Mouse (Mus musculus): ENCODE results near the gene Stat5b. TPM values are rescaled to one million over a fixed set of nuclear protein-coding genes. Genes with fewer than 3 reads are reported as not detected.
"Not testable (repeated sequence)": the region's sequence is repeated elsewhere in the genome, so short reads cannot be mapped to it uniquely, and the experiment has no call there.

The Stat5b gene
- total and polyA plus RNA-seq, 2 experiments from 2014 or later: 23.3 to 48.2 TPM

- no peak overlapping the region for H3K4me3 ChIP-seq (ENCODE audit: low read depth, low read length)
- no peak overlapping the region for H3K9ac ChIP-seq (replicated peaks; ENCODE audit: low read depth, low read length)
- H3K9me3 ChIP-seq (replicated peaks; ENCODE audit: control insufficient read depth, low read length): no peaks in the 10 kb centered on the region
- H3K36me3 ChIP-seq (replicated peaks; ENCODE audit: control insufficient read depth, insufficient read depth, low read length): peaks cover 73% of the 10 kb centered on the region
- 74% methylated on average over 5 of the region's 5 CpGs for WGBS
- H3K27ac ChIP-seq (ENCODE audit: low read depth): no peak overlapping the region
- no peak for TF ChIP-seq EP300 (IDR thresholded peaks at IDR 0.05; ENCODE audit: low read depth)
- TF ChIP-seq CTCF (IDR thresholded peaks at IDR 0.05; ENCODE audit: low read depth): no peak
- ATAC-seq (ENCODE audit: insufficient read depth, low read depth) (no peak), DNase-seq (ENCODE audit: low spot score) (no peak)
- no peak overlapping the region for H3K4me2 ChIP-seq (ENCODE audit: low read depth, low read length)
- H3K27me3 ChIP-seq (ENCODE audit: control insufficient read depth, insufficient read depth, low read length): no peaks in the 10 kb centered on the region
- H3K4me1 ChIP-seq (ENCODE audit: control insufficient read depth, insufficient read depth): no peaks in the 10 kb centered on the region
These were observed 51.1 kb downstream of the Stat5b start for GRCm38 (mm10) chr11:100799426-100799825.

- no peaks in the 10 kb centered on the region for H3K9me3 ChIP-seq (replicated peaks; ENCODE audit: control insufficient read depth, low read length)
- H3K4me1 ChIP-seq (ENCODE audit: control insufficient read depth, insufficient read depth): no peaks in the 10 kb centered on the region
- ATAC-seq (ENCODE audit: insufficient read depth, low read depth) (no peak), DNase-seq (ENCODE audit: low spot score) (no peak)
- TF ChIP-seq EP300 (IDR thresholded peaks at IDR 0.05; ENCODE audit: low read depth) (no peak), CTCF (IDR thresholded peaks at IDR 0.05; ENCODE audit: low read depth) (no peak)
- H3K27me3 ChIP-seq (ENCODE audit: control insufficient read depth, insufficient read depth, low read length): no peaks in the 10 kb centered on the region
- H3K36me3 ChIP-seq (replicated peaks; ENCODE audit: control insufficient read depth, insufficient read depth, low read length): peaks cover 52% of the 10 kb centered on the region
- no peak overlapping the region for H3K27ac ChIP-seq (ENCODE audit: low read depth)
- WGBS: 75% methylated on average over 8 of the region's 8 CpGs
- H3K9ac ChIP-seq (replicated peaks; ENCODE audit: low read depth, low read length): no peak overlapping the region
- no peak overlapping the region for H3K4me2 ChIP-seq (ENCODE audit: low read depth, low read length)
- no peak overlapping the region for H3K4me3 ChIP-seq (ENCODE audit: low read depth, low read length)
These were observed 53.9 kb downstream of the Stat5b start for GRCm38 (mm10) chr11:100796585-100796984.

- Histone ChIP-seq H3K9me3 (replicated peaks; ENCODE audit: control insufficient read depth, low read length) (no peaks in the 10 kb centered on the region), H3K9ac (replicated peaks; ENCODE audit: low read depth, low read length) (no peak overlapping the region), H3K4me2 (ENCODE audit: low read depth, low read length) (no peak overlapping the region), H3K36me3 (replicated peaks; ENCODE audit: control insufficient read depth, insufficient read depth, low read length) (peaks cover 42% of the 10 kb centered on the region), H3K4me3 (ENCODE audit: low read depth, low read length) (no peak overlapping the region), H3K27ac (ENCODE audit: low read depth) (no peak overlapping the region), H3K4me1 (ENCODE audit: control insufficient read depth, insufficient read depth) (no peaks in the 10 kb centered on the region), H3K27me3 (ENCODE audit: control insufficient read depth, insufficient read depth, low read length) (no peaks in the 10 kb centered on the region)
- no peak for DNase-seq (ENCODE audit: low spot score)
- 92% methylated on average over 2 of the region's 2 CpGs for WGBS
- TF ChIP-seq CTCF (IDR thresholded peaks at IDR 0.05; ENCODE audit: low read depth) (no peak), EP300 (IDR thresholded peaks at IDR 0.05; ENCODE audit: low read depth) (no peak)
- no peak for ATAC-seq (ENCODE audit: insufficient read depth, low read depth)
These were observed 55.1 kb downstream of the Stat5b start for GRCm38 (mm10) chr11:100795386-100795785.

GRCm38 (mm10) chr11:100791457-100792049 is 59.0 kb downstream of the Stat5b start:
- no peak for TF ChIP-seq CTCF (IDR thresholded peaks at IDR 0.05; ENCODE audit: low read depth)
- peak; percentile 59 for ATAC-seq (ENCODE audit: insufficient read depth, low read depth)
- Histone ChIP-seq H3K4me3 (ENCODE audit: low read depth, low read length) (no peak overlapping the region), H3K27ac (ENCODE audit: low read depth) (peak overlapping the region; percentile 69), H3K4me1 (ENCODE audit: control insufficient read depth, insufficient read depth) (no peaks in the 10 kb centered on the region), H3K27me3 (ENCODE audit: control insufficient read depth, insufficient read depth, low read length) (no peaks in the 10 kb centered on the region), H3K9ac (replicated peaks; ENCODE audit: low read depth, low read length) (no peak overlapping the region), H3K4me2 (ENCODE audit: low read depth, low read length) (no peak overlapping the region), H3K36me3 (replicated peaks; ENCODE audit: control insufficient read depth, insufficient read depth, low read length) (peaks cover 55% of the 10 kb centered on the region), H3K9me3 (replicated peaks; ENCODE audit: control insufficient read depth, low read length) (no peaks in the 10 kb centered on the region)
- 71% methylated on average over 2 of the region's 2 CpGs for WGBS
- peak; percentile 36 for DNase-seq (ENCODE audit: low spot score)

- not testable (repeated sequence) for H3K4me2 ChIP-seq (ENCODE audit: low read depth, low read length); H3K4me3 ChIP-seq (ENCODE audit: low read depth, low read length); H3K27me3 ChIP-seq (ENCODE audit: control insufficient read depth, insufficient read depth, low read length); H3K9me3 ChIP-seq (replicated peaks; ENCODE audit: control insufficient read depth, low read length); H3K4me1 ChIP-seq (ENCODE audit: control insufficient read depth, insufficient read depth); H3K9ac ChIP-seq (replicated peaks; ENCODE audit: low read depth, low read length)
- peak; percentile 80 for ATAC-seq (ENCODE audit: insufficient read depth, low read depth)
- H3K27ac ChIP-seq (ENCODE audit: low read depth): peak overlapping the region; percentile 69
- WGBS: 46% methylated on average over 9 of the region's 9 CpGs
- H3K36me3 ChIP-seq (replicated peaks; ENCODE audit: control insufficient read depth, insufficient read depth, low read length): peaks cover 56% of the 10 kb centered on the region
- DNase-seq (ENCODE audit: low spot score): peak; percentile 60
These were observed 59.9 kb downstream of the Stat5b start for GRCm38 (mm10) chr11:100790644-100791043.

- no peak for TF ChIP-seq CTCF (IDR thresholded peaks at IDR 0.05; ENCODE audit: low read depth)
- no peak for TF ChIP-seq EP300 (IDR thresholded peaks at IDR 0.05; ENCODE audit: low read depth)
- Histone ChIP-seq H3K4me1 (ENCODE audit: control insufficient read depth, insufficient read depth) (no peaks in the 10 kb centered on the region), H3K27me3 (ENCODE audit: control insufficient read depth, insufficient read depth, low read length) (no peaks in the 10 kb centered on the region), H3K4me2 (ENCODE audit: low read depth, low read length) (no peak overlapping the region), H3K4me3 (ENCODE audit: low read depth, low read length) (no peak overlapping the region), H3K36me3 (replicated peaks; ENCODE audit: control insufficient read depth, insufficient read depth, low read length) (peaks cover 59% of the 10 kb centered on the region), H3K9ac (replicated peaks; ENCODE audit: low read depth, low read length) (no peak overlapping the region), H3K27ac (ENCODE audit: low read depth) (no peak overlapping the region; the same call in 1 of the 2 replicates), H3K9me3 (replicated peaks; ENCODE audit: control insufficient read depth, low read length) (no peaks in the 10 kb centered on the region)
- 87% methylated on average over 3 of the region's 3 CpGs for WGBS
- DNase-seq (ENCODE audit: low spot score) (no peak), ATAC-seq (ENCODE audit: insufficient read depth, low read depth) (no peak)
These were observed 60.8 kb downstream of the Stat5b start for GRCm38 (mm10) chr11:100789702-100790101.
